Mouse (Mus musculus) limb, embryonic 11.5 days (tissue): Measurements from ENCODE around the gene Dner. TPM values are rescaled to one million over a fixed set of nuclear protein-coding genes. Genes with fewer than 3 reads are reported as not detected.
"Not testable (repeated sequence)": the region's sequence is repeated elsewhere in the genome, so short reads cannot be mapped to it uniquely, and the experiment has no call there.

ENCODE experiments used
- ATAC-seq: fragments of 200-750 bp; cut with Nextera tagmentation; 2 replicates; pipeline ENCODE4 v1.8.0; 2017; ENCODE audit warnings: low read depth; ENCODE audit not compliant: insufficient number of reproducible peaks, low FRiP score, low TSS enrichment
- DNase-seq: peaks from one replicate; pipeline ENCODE4 v3.0.0-alpha.2; 2015; ENCODE audit warnings: low spot score
- H3K27ac ChIP-seq: fragments of 300-500 bp; sonication (generic); replicated peaks from 2 replicates; pipeline ENCODE4 v1.5.1; 2014; ENCODE audit warnings: low read depth, mild to moderate bottlenecking, low read length
- H3K27me3 ChIP-seq: fragments of 300-500 bp; sonication (generic); 2 replicates; pipeline ENCODE4 v1.6.1; 2014; ENCODE audit warnings: mild to moderate bottlenecking, low read length, mixed read lengths; ENCODE audit not compliant: control insufficient read depth, insufficient read depth
- H3K36me3 ChIP-seq: fragments of 300-500 bp; sonication (generic); 2 replicates; pipeline ENCODE4 v1.6.1; 2014; ENCODE audit warnings: mild to moderate bottlenecking, low read length, moderate library complexity, mixed read lengths; ENCODE audit not compliant: control insufficient read depth, insufficient read depth
- H3K4me1 ChIP-seq: fragments of 300-500 bp; sonication (generic); 2 replicates; pipeline ENCODE4 v1.6.1; 2014; ENCODE audit warnings: low read length, mixed read lengths; ENCODE audit not compliant: control insufficient read depth, insufficient read depth
- H3K4me2 ChIP-seq: fragments of 300-500 bp; sonication (generic); 2 replicates; pipeline ENCODE4 v1.6.1; 2014; ENCODE audit warnings: low read depth, mild to moderate bottlenecking, moderate library complexity; ENCODE audit not compliant: severe bottlenecking
- H3K4me3 ChIP-seq: fragments of 300-500 bp; sonication (generic); 2 replicates; pipeline ENCODE4 v1.5.1; 2014; ENCODE audit warnings: low read depth, low read length
- H3K9ac ChIP-seq: fragments of 300-500 bp; sonication (generic); 2 replicates; pipeline ENCODE4 v1.6.1; 2014; ENCODE audit warnings: mild to moderate bottlenecking, low read length
- H3K9me3 ChIP-seq: fragments of 300-500 bp; sonication (generic); 2 replicates; pipeline ENCODE4 v1.6.1; 2016; ENCODE audit warnings: low read length; ENCODE audit not compliant: control insufficient read depth
- WGBS: fragments of 180-500 bp; shearing (Covaris S2); extraction: QIAGEN DNeasy Blood & Tissue Kit; methylation state at CpG from one replicate; pipeline ENCODE4 v1.1.7; 2014; 5-methylcytosine and 5-hydroxymethylcytosine counted together
- microRNA-seq: library from miRNA; unstranded; fragments of <30 nt; microRNA quantifications from one replicate; pipeline ENCODE4, GENCODE M21; 2016
- polyA plus RNA-seq: library from polyadenylated mRNA; unstranded; fragments of >200 nt; fragmentation: Nextera tagmentation; extraction: Ambion mirVana; gene quantifications from 2 replicates; pipeline ENCODE4 v1.2.1, GENCODE M21; 2014

The Dner gene
- polyA plus RNA-seq, 1 experiment from 2014 or later = 1.1 TPM

DNA sequence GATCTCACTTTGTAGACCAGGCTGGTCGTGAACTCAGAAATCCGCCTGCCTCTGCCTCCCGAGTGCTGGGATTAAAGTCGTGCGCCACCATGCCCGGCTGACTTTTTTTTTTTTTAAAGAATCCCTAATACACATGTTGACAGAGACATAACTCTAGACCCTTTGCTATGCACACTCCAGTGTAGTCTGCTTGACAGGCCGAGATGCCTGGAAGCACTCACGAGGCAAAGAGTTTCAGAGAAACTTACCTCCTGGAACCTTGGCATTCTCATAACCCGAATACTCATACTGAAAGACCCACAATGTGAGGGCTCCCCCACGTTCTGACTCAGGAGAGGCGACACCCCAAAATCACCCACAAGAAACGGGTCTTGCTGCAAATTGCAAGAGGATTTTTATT lies 364.2 kb downstream of the Dner start:
- H3K27me3 ChIP-seq, H3K9me3 ChIP-seq, H3K4me1 ChIP-seq, H3K4me2 ChIP-seq, H3K4me3 ChIP-seq, H3K9ac ChIP-seq, ATAC-seq, H3K27ac ChIP-seq, DNase-seq, H3K36me3 ChIP-seq: not testable (repeated sequence)
- 76% methylated on average over 12 of the region's 12 CpGs for WGBS

DNA sequence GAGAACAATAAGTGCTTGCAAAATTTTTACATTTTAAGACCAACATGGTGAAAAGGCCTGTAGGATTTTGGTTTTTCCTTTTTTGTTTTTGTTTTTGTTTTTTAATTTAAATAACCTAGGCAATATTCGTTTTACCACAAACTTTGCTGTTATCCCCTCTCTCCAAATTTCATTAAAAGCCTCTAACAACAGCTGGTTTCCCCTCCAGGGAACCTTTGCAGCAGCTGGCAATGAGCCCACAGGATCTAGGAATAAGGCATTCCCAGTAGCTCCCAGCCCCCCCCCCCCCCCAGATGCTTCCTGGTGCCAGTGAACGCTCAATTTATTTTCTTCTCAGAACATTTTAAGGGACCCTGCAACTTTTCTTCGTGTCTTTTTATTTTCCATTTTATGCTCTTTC lies 370.7 kb downstream of the Dner start:
- no peak overlapping the region for H3K4me2 ChIP-seq
- no peak overlapping the region for H3K4me3 ChIP-seq
- no peak overlapping the region for H3K9ac ChIP-seq
- no peak for DNase-seq
- no peaks in the 10 kb centered on the region for H3K9me3 ChIP-seq
- H3K27me3 ChIP-seq = no peaks in the 10 kb centered on the region
- 46% methylated on average over 3 of the region's 3 CpGs for WGBS
- H3K4me1 ChIP-seq = no peaks in the 10 kb centered on the region
- no peak for ATAC-seq
- H3K27ac ChIP-seq = no peak overlapping the region
- no peaks in the 10 kb centered on the region for H3K36me3 ChIP-seq

DNA sequence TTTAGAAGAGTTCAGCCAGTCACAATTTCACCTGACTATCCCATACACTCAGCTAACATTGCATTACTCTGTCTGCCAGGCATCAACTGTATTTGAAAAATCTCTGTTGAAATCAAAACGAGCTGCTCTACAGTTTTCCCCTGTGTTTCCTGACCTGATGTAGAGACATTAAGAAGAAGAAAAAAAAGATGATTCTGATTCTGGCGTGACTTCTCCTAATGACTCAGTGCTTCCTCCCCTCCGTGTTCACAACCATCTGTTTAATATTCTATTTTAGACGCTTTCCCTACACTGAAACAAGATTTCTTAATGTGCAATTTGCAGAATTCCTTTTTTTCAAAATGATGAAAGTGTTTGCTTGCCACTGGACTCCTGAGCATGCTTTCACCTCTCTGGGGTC lies 374.7 kb downstream of the Dner start:
- Histone ChIP-seq H3K4me1 (no peaks in the 10 kb centered on the region), H3K9me3 (no peaks in the 10 kb centered on the region), H3K36me3 (no peaks in the 10 kb centered on the region), H3K27me3 (no peaks in the 10 kb centered on the region), H3K9ac (no peak overlapping the region), H3K4me3 (no peak overlapping the region), H3K27ac (no peak overlapping the region), H3K4me2 (no peak overlapping the region)
- no peak for DNase-seq
- no peak for ATAC-seq
- WGBS = 83% methylated on average over 4 of the region's 4 CpGs

Small RNA genes lying within 50 kb of the gene (microRNA-seq; reads per million reads assigned to microRNA genes)
- 18.0 reads per million, percentile 28 among the genes with 10 or more reads in this experiment for gene Mir5126

Other genes with a start within 250 kb of the Dner start
- gene Fbxo36, start 143.6 kb upstream of the Dner start, polyA plus RNA-seq = 6.5 and 7.1 TPM in 2 replicates
- 74.5 and 76.6 TPM in 2 replicates for gene Trip12, start 144.3 kb upstream of the Dner start, polyA plus RNA-seq
- 0.05 and 0.07 TPM in 2 replicates for gene Slc16a14, start 238.9 kb upstream of the Dner start, polyA plus RNA-seq